Mouse (Mus musculus): ENCODE measurements around the gene Slc26a10. TPM values are rescaled to one million over a fixed set of nuclear protein-coding genes. Genes with fewer than 3 reads are reported as not detected.
"Not testable (repeated sequence)": the region's sequence is repeated elsewhere in the genome, so short reads cannot be mapped to it uniquely, and the experiment has no call there.

Gene Slc26a10
- total RNA-seq, 4 experiments from 2014 or later: 0.21 to 2.3 (median 0.48) TPM

- DNase-seq: no peak
Measured at GRCm38 (mm10) chr10:127181566-127181965, 1.1 kb upstream of the Slc26a10 start.

GRCm38 (mm10) chr10:127180695-127181047 is 226 bp upstream of the Slc26a10 start:
- DNase-seq: no peak

- DNase-seq: no peak
Measured at GRCm38 (mm10) chr10:127178286-127179027, 2.0 kb downstream of the Slc26a10 start.

- no peak for DNase-seq
Measured at GRCm38 (mm10) chr10:127177719-127178118, 2.7 kb downstream of the Slc26a10 start.

GRCm38 (mm10) chr10:127177235-127177634 is 3.2 kb downstream of the Slc26a10 start:
- no peak for DNase-seq

GRCm38 (mm10) chr10:127176756-127177155 is 3.7 kb downstream of the Slc26a10 start:
- no peak for DNase-seq

- DNase-seq: no peak
Measured at GRCm38 (mm10) chr10:127176228-127176627, 4.2 kb downstream of the Slc26a10 start.

- DNase-seq: no peak
Measured at GRCm38 (mm10) chr10:127174170-127174569, 6.3 kb downstream of the Slc26a10 start.

- DNase-seq: no peak
Measured at GRCm38 (mm10) chr10:127173148-127174065, 7.0 kb downstream of the Slc26a10 start.

- no peak for DNase-seq
Measured at GRCm38 (mm10) chr10:127171631-127172200, 8.7 kb downstream of the Slc26a10 start.

GRCm38 (mm10) chr10:127170837-127171272 is 9.6 kb downstream of the Slc26a10 start:
- peak; percentile 47 for DNase-seq

- no peak for DNase-seq
Measured at GRCm38 (mm10) chr10:127170002-127170401, 10.4 kb downstream of the Slc26a10 start.

- DNase-seq: no peak
Measured at GRCm38 (mm10) chr10:127167614-127168192, 12.7 kb downstream of the Slc26a10 start.

GRCm38 (mm10) chr10:127166771-127167613 is 13.5 kb downstream of the Slc26a10 start:
- no peak for DNase-seq

- no peak for DNase-seq
Measured at GRCm38 (mm10) chr10:127166404-127166715, 14.1 kb downstream of the Slc26a10 start.

- DNase-seq: no peak
Measured at GRCm38 (mm10) chr10:127165654-127166403, 14.6 kb downstream of the Slc26a10 start.

GRCm38 (mm10) chr10:127165354-127165653 is 15.1 kb downstream of the Slc26a10 start:
- no peak for DNase-seq

GRCm38 (mm10) chr10:127164631-127165353 is 15.7 kb downstream of the Slc26a10 start, which contains the start of gene B4galnt1:
Gene B4galnt1, plus strand, starts transcription at chr10:127165225.
- DNase-seq: no peak

GRCm38 (mm10) chr10:127164190-127164589 is 16.3 kb downstream of the Slc26a10 start:
- DNase-seq: no peak

GRCm38 (mm10) chr10:127162771-127163261 is 17.6 kb downstream of the Slc26a10 start:
- DNase-seq: not testable (repeated sequence)
